Mouse (Mus musculus) lung, postnatal 0 days (tissue): ENCODE data around the gene Clba1.

Experiments
- CTCF ChIP-seq: IDR thresholded peaks from 2 replicates; pipeline ENCODE4 v1.5.1; 2016; ENCODE audit warnings: antibody characterized with exemption, mild to moderate bottlenecking
- EP300 ChIP-seq: IDR thresholded peaks from 2 replicates; pipeline ENCODE4 v1.6.1; 2016; ENCODE audit warnings: antibody characterized with exemption, mild to moderate bottlenecking, control low read depth

GRCm38 (mm10) chr12:112766586-112766985 lies 42.2 kb upstream of the Clba1 start:
- no peak for TF ChIP-seq EP300
- TF ChIP-seq CTCF, result no peak
